Mouse (Mus musculus) C2C12 (cell line): Measurements from ENCODE around the gene Slc4a2.

Source experiments
- CTCF ChIP-seq: IDR thresholded peaks from one replicate; pipeline ENCODE4 v1.5.1; 2011; ENCODE audit not compliant: control insufficient read depth, insufficient read depth, insufficient read length
- FOSL1 ChIP-seq: IDR thresholded peaks from one replicate; pipeline ENCODE4 v1.8.0; 2011; ENCODE audit warnings: mild to moderate bottlenecking, low read length; ENCODE audit not compliant: poor library complexity, insufficient read depth, severe bottlenecking
- MAX ChIP-seq: IDR thresholded peaks from one replicate; pipeline ENCODE4 v1.6.1; 2011; ENCODE audit warnings: mild to moderate bottlenecking, control low read depth
- MYOD1 ChIP-seq: IDR thresholded peaks from one replicate; pipeline ENCODE4 v1.6.1; 2011; ENCODE audit warnings: low read depth; ENCODE audit not compliant: control insufficient read depth, insufficient read length
- MYOG ChIP-seq: IDR thresholded peaks from one replicate; pipeline ENCODE4 v1.6.1; 2011; ENCODE audit not compliant: control insufficient read depth, insufficient read length; ENCODE audit errors: extremely low read depth
- USF1 ChIP-seq: IDR thresholded peaks from one replicate; pipeline ENCODE4 v1.6.1; 2011; ENCODE audit warnings: low read depth, mild to moderate bottlenecking, control low read depth, moderate library complexity

GRCm38 (mm10) chr5:24443927-24444326 lies 20.3 kb downstream of the Slc4a2 start:
- TF ChIP-seq CTCF: no peak
- TF ChIP-seq USF1: no peak
- TF ChIP-seq FOSL1: no peak
- no peak for TF ChIP-seq MYOG
- no peak for TF ChIP-seq MAX
- no peak for TF ChIP-seq MYOD1
